ENCODE assay signal across 7 mouse cellular contexts in the genomic region with DNA sequence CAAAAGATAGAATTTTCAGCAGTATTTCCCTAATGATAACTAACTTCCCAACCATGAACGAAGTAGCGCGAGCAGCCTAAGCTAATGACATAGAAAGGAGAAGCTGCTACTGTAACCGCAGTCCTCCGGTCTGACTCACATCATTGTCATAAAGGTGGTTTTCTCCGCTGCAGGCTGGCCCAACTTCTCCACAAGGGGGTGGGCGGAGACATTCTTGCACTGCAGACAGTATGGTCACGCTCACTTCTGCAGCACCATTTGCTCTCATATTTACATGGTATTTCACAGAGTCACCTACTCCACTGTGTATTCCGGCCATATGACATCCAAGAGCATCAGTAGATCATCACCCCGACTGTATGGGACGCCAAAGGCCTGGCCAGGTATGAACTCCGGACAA. TPM values are rescaled to one million over a fixed set of nuclear protein-coding genes. Genes with fewer than 3 reads are reported as not detected.
DNase-seq lines count a peak whose midpoint lies in the region; ATAC-seq and TF ChIP-seq lines count a peak whose summit lies in the region.

No protein-coding gene starts in this region.

- H3K9me3 ChIP-seq in lung, embryonic 14.5 days (ENCODE audit: low read depth, low read length) = no peaks in the 10 kb centered on the region
- H3K9me3 ChIP-seq in stomach, postnatal 0 days (ENCODE audit: control insufficient read depth, low read length) = no peaks in the 10 kb centered on the region
- H3K9me3 ChIP-seq in hindbrain, embryonic 10.5 days = no peaks in the 10 kb centered on the region

- DNase-seq in 416B (ENCODE audit: low read depth) = peak; percentile 98
- DNase-seq in CD4-positive, CD25-positive, alpha-beta regulatory T cell, adult 2 months (ENCODE audit: low read depth, low spot score) = peak; percentile 88
- DNase-seq in lung, embryonic 14.5 days = peak; percentile 55
- peak; percentile 43 for DNase-seq in stomach, postnatal 0 days (ENCODE audit: low spot score)
- no peak for DNase-seq in layer of hippocampus, adult 11-12 months (ENCODE audit: low spot score)
- DNase-seq in hindbrain, embryonic 10.5 days (ENCODE audit: low spot score) = no peak

- 66% methylated on average over 12 of the region's 12 CpGs for whole genome bisulfite sequencing in lung, embryonic 14.5 days
- 55% methylated on average over 12 of the region's 12 CpGs for WGBS in stomach, postnatal 0 days
- 80% methylated on average over 12 of the region's 12 CpGs for WGBS in hindbrain, embryonic 10.5 days

- ATAC-seq in granulocyte monocyte progenitor cell, adult 5-6 weeks (replicated peaks; ENCODE audit: poor library complexity, severe bottlenecking) = peak; percentile 96
- ATAC-seq in lung, embryonic 14.5 days (ENCODE audit: insufficient read depth) = no peak
- no peak for ATAC-seq in stomach, postnatal 0 days (ENCODE audit: low FRiP score, low TSS enrichment)

- H3K36me3 ChIP-seq in lung, embryonic 14.5 days (ENCODE audit: insufficient read depth) = no peaks in the 10 kb centered on the region
- H3K36me3 ChIP-seq in stomach, postnatal 0 days (ENCODE audit: control insufficient read depth, insufficient read depth, low read length) = no peaks in the 10 kb centered on the region
- H3K36me3 ChIP-seq in hindbrain, embryonic 10.5 days = no peaks in the 10 kb centered on the region

- no peak overlapping the region for H3K4me2 ChIP-seq in lung, embryonic 14.5 days
- H3K4me2 ChIP-seq in stomach, postnatal 0 days (replicated peaks; ENCODE audit: low read depth) = no peak overlapping the region

- no peaks in the 10 kb centered on the region for H3K4me1 ChIP-seq in lung, embryonic 14.5 days (ENCODE audit: insufficient read depth)
- H3K4me1 ChIP-seq in stomach, postnatal 0 days (replicated peaks; ENCODE audit: control insufficient read depth, insufficient read depth) = no peaks in the 10 kb centered on the region
- no peaks in the 10 kb centered on the region for H3K4me1 ChIP-seq in hindbrain, embryonic 10.5 days (replicated peaks)

- no peak overlapping the region for H3K4me3 ChIP-seq in lung, embryonic 14.5 days (ENCODE audit: low read depth, low read length)
- no peak overlapping the region for H3K4me3 ChIP-seq in stomach, postnatal 0 days (ENCODE audit: low read depth, low read length)
- H3K4me3 ChIP-seq in hindbrain, embryonic 10.5 days = no peak overlapping the region

- TF ChIP-seq EP300 in stomach, postnatal 0 days (optimal IDR thresholded peaks at IDR 0.05) = no peak

- H3K9ac ChIP-seq in lung, embryonic 14.5 days = no peak overlapping the region
- no peak overlapping the region for H3K9ac ChIP-seq in stomach, postnatal 0 days (ENCODE audit: low read length)

- H3K27ac ChIP-seq in lung, embryonic 14.5 days (ENCODE audit: low read depth) = no peak overlapping the region
- H3K27ac ChIP-seq in stomach, postnatal 0 days (replicated peaks) = no peak overlapping the region
- H3K27ac ChIP-seq in hindbrain, embryonic 10.5 days = no peak overlapping the region

- no peaks in the 10 kb centered on the region for H3K27me3 ChIP-seq in lung, embryonic 14.5 days (ENCODE audit: insufficient read depth, low read length)
- H3K27me3 ChIP-seq in stomach, postnatal 0 days (ENCODE audit: control insufficient read depth, insufficient read depth, low read length) = no peaks in the 10 kb centered on the region
- no peaks in the 10 kb centered on the region for H3K27me3 ChIP-seq in hindbrain, embryonic 10.5 days (ENCODE audit: insufficient read depth, poor library complexity, severe bottlenecking)

- peak; percentile 40 for TF ChIP-seq CTCF in lung, embryonic 14.5 days (IDR thresholded peaks at IDR 0.05; ENCODE audit: low read depth)
- TF ChIP-seq CTCF in stomach, postnatal 0 days (IDR thresholded peaks at IDR 0.05; ENCODE audit: low read depth) = peak; percentile 55

RNA-seq across cellular contexts. Expression of gene Atxn1l, which starts 13.2 kb away (rescaled TPM):
- 12.4 and 16.8 TPM in 2 replicates for total RNA-seq in granulocyte monocyte progenitor cell, adult 5-6 weeks (2014; fragmentation: Nextera tagmentation)
- 13.5 and 18.4 TPM in 2 replicates for total RNA-seq in granulocyte monocyte progenitor cell, adult 5-6 weeks (2017)
- polyA plus RNA-seq in lung, embryonic 14.5 days (2014; fragmentation: Nextera tagmentation; extraction: Ambion mirVana) = 8.4 and 11.2 TPM in 2 replicates
- polyA plus RNA-seq in stomach, postnatal 0 days (2015; fragmentation: Nextera tagmentation; extraction: Ambion mirVana) = 2.7 and 2.8 TPM in 2 replicates
- 6.2 and 7.4 TPM in 2 replicates for polyA plus RNA-seq in hindbrain, embryonic 10.5 days (2016; fragmentation: Nextera tagmentation; extraction: Ambion mirVana)

RNA-seq across cellular contexts. Expression of gene Ap1g1, which starts 27.7 kb away (rescaled TPM):
- 85.2 and 89.6 TPM in 2 replicates for total RNA-seq in granulocyte monocyte progenitor cell, adult 5-6 weeks (2014; fragmentation: Nextera tagmentation)
- 68.4 and 88.4 TPM in 2 replicates for total RNA-seq in granulocyte monocyte progenitor cell, adult 5-6 weeks (2017)
- polyA plus RNA-seq in lung, embryonic 14.5 days (2014; fragmentation: Nextera tagmentation; extraction: Ambion mirVana) = 38.0 and 41.8 TPM in 2 replicates
- polyA plus RNA-seq in stomach, postnatal 0 days (2015; fragmentation: Nextera tagmentation; extraction: Ambion mirVana) = 20.2 and 21.6 TPM in 2 replicates
- polyA plus RNA-seq in hindbrain, embryonic 10.5 days (2016; fragmentation: Nextera tagmentation; extraction: Ambion mirVana) = 44.8 and 45.3 TPM in 2 replicates

RNA-seq across cellular contexts. Expression of gene Zfp821, which starts 45.4 kb away (rescaled TPM):
- 4.7 and 5.6 TPM in 2 replicates for total RNA-seq in granulocyte monocyte progenitor cell, adult 5-6 weeks (2014; fragmentation: Nextera tagmentation)
- total RNA-seq in granulocyte monocyte progenitor cell, adult 5-6 weeks (2017) = 6.9 and 9.7 TPM in 2 replicates
- polyA plus RNA-seq in lung, embryonic 14.5 days (2014; fragmentation: Nextera tagmentation; extraction: Ambion mirVana) = 29.0 and 29.2 TPM in 2 replicates
- polyA plus RNA-seq in stomach, postnatal 0 days (2015; fragmentation: Nextera tagmentation; extraction: Ambion mirVana) = 12.2 and 13.6 TPM in 2 replicates
- polyA plus RNA-seq in hindbrain, embryonic 10.5 days (2016; fragmentation: Nextera tagmentation; extraction: Ambion mirVana) = 39.3 and 50.3 TPM in 2 replicates

RNA-seq across cellular contexts. Expression of gene Ist1, which starts 57.6 kb away (rescaled TPM):
- 69.5 and 83.8 TPM in 2 replicates for total RNA-seq in granulocyte monocyte progenitor cell, adult 5-6 weeks (2014; fragmentation: Nextera tagmentation)
- 76.9 and 82.2 TPM in 2 replicates for total RNA-seq in granulocyte monocyte progenitor cell, adult 5-6 weeks (2017)
- 136 and 140 TPM in 2 replicates for polyA plus RNA-seq in lung, embryonic 14.5 days (2014; fragmentation: Nextera tagmentation; extraction: Ambion mirVana)
- polyA plus RNA-seq in stomach, postnatal 0 days (2015; fragmentation: Nextera tagmentation; extraction: Ambion mirVana) = 96.0 and 103 TPM in 2 replicates
- polyA plus RNA-seq in hindbrain, embryonic 10.5 days (2016; fragmentation: Nextera tagmentation; extraction: Ambion mirVana) = 138 and 156 TPM in 2 replicates

Comparison
In these comparisons a context has a peak if more than half of its experiments do, and no peak if none do; other contexts are left out.
1. DNase-seq: peak in 416B (single experiment), CD4-positive, CD25-positive, alpha-beta regulatory T cell, adult 2 months (single experiment), lung, embryonic 14.5 days (single experiment) and stomach, postnatal 0 days (single experiment); none in layer of hippocampus, adult 11-12 months (single experiment) and hindbrain, embryonic 10.5 days (single experiment).